Mouse (Mus musculus): ENCODE data around the gene Fxyd1.

Fxyd1 gene

GRCm38 (mm10) chr7:31077470-31077869 is 20.5 kb upstream of the Fxyd1 start:
- peak; percentile 96 for DNase-seq

GRCm38 (mm10) chr7:31076492-31076891 is 19.5 kb upstream of the Fxyd1 start, which contains the start of gene Fxyd3:
Gene Fxyd3 (minus strand): TSS chr7:31076704.
- DNase-seq, result no peak

- no peak for DNase-seq
Measured at GRCm38 (mm10) chr7:31074713-31075069, 17.7 kb upstream of the Fxyd1 start.

- peak; percentile 56 for DNase-seq
Measured at GRCm38 (mm10) chr7:31074061-31074712, 17.2 kb upstream of the Fxyd1 start.

GRCm38 (mm10) chr7:31073546-31073945 is 16.5 kb upstream of the Fxyd1 start:
- DNase-seq, result no peak

- DNase-seq, result no peak
Measured at GRCm38 (mm10) chr7:31072326-31072725, 15.3 kb upstream of the Fxyd1 start.

GRCm38 (mm10) chr7:31070324-31070723 is 13.3 kb upstream of the Fxyd1 start:
- DNase-seq, result no peak

GRCm38 (mm10) chr7:31069491-31069890 is 12.5 kb upstream of the Fxyd1 start:
- DNase-seq, result no peak

GRCm38 (mm10) chr7:31067836-31068235 is 10.8 kb upstream of the Fxyd1 start:
- DNase-seq, result peak; percentile 56

GRCm38 (mm10) chr7:31063074-31063560 is 6.1 kb upstream of the Fxyd1 start:
- DNase-seq, result no peak

GRCm38 (mm10) chr7:31060621-31061010 is 3.6 kb upstream of the Fxyd1 start:
- DNase-seq, result no peak

- DNase-seq, result no peak
Measured at GRCm38 (mm10) chr7:31059919-31060620, 3.1 kb upstream of the Fxyd1 start.

- DNase-seq, result peak; percentile 95
Measured at GRCm38 (mm10) chr7:31059108-31059507, 2.1 kb upstream of the Fxyd1 start, which contains the start of gene Lgi4. Gene Lgi4 (plus strand): TSS chr7:31059342.

GRCm38 (mm10) chr7:31058211-31058610 is 1.2 kb upstream of the Fxyd1 start:
- DNase-seq, result no peak

GRCm38 (mm10) chr7:31057730-31058129 is 731 bp upstream of the Fxyd1 start:
- no peak for DNase-seq

- DNase-seq, result no peak
Measured at GRCm38 (mm10) chr7:31056448-31056847, 551 bp downstream of the Fxyd1 start.

GRCm38 (mm10) chr7:31055883-31056282 is 1.1 kb downstream of the Fxyd1 start:
- DNase-seq, result peak; percentile 64

- peak; percentile 81 for DNase-seq
Measured at GRCm38 (mm10) chr7:31055354-31055824, 1.6 kb downstream of the Fxyd1 start.

GRCm38 (mm10) chr7:31054661-31055320 is 2.2 kb downstream of the Fxyd1 start:
- no peak for DNase-seq

GRCm38 (mm10) chr7:31053882-31054447 is 3.0 kb downstream of the Fxyd1 start:
- DNase-seq, result no peak

- peak; percentile 79 for DNase-seq
Measured at GRCm38 (mm10) chr7:31052636-31053434, 4.2 kb downstream of the Fxyd1 start.

- no peak for DNase-seq
Measured at GRCm38 (mm10) chr7:31052251-31052635, 4.8 kb downstream of the Fxyd1 start.

All from retina, postnatal 1 day (tissue).